Mouse (Mus musculus): ENCODE measurements around the gene Sgms2. TPM values are rescaled to one million over a fixed set of nuclear protein-coding genes. Genes with fewer than 3 reads are reported as not detected.
A peak's percentile ranks its signal among the peaks of the same experiment; 100 is the strongest.

Gene Sgms2
- total and polyA plus RNA-seq, 3 experiments = 0.92 to 2.5 (median 1.4) TPM

DNA sequence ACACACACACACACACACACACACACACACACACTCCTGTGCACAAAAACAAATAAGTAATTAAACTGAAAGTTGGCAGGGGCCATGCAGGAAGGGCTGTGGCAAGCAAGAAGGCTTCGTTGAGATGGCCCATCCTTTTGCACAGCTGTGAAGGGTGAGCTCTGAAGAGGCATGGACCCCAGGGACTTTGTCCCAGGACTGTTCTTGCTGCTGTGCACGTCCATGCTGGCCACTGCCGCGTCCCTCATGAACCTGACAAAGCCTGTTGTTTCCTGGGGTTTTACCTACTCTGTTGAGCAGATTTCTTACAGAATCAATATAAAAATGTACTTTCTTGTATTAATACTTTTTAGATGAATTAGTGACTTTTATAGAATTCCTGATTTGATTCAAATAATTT is 199.3 kb downstream of the Sgms2 start:
- Histone ChIP-seq H3K4me3 (no peak overlapping the region), H3K9ac (ENCODE audit: low read depth, low read length) (no peak overlapping the region), H3K79me2 (replicated peaks; ENCODE audit: control insufficient read depth, insufficient read depth, low read length) (no peaks in the 10 kb centered on the region), H3K27me3 (ENCODE audit: control insufficient read depth, insufficient read depth, low read length) (no peaks in the 10 kb centered on the region), H3K4me1 (ENCODE audit: control insufficient read depth, insufficient read depth, low read length) (no peaks in the 10 kb centered on the region), H3K36me3 (ENCODE audit: control insufficient read depth, insufficient read depth, low read length) (no peaks in the 10 kb centered on the region; the same call in 1 of the 2 replicates), H3K27ac (no peak overlapping the region)
- TF ChIP-seq CTCF (IDR thresholded peaks at IDR 0.05) = no peak
- TF ChIP-seq EP300 (IDR thresholded peaks at IDR 0.05; ENCODE audit: insufficient read depth, low read depth, low read length) = no peak
- no peak for TF ChIP-seq POLR2A (IDR thresholded peaks at IDR 0.05; ENCODE audit: insufficient read depth, low read depth, low read length)
- DNase-seq = no peak
- 82% methylated on average over 4 of the region's 4 CpGs for WGBS
- intact Hi-C loops (cut with DNase I) = no loop called here

DNA sequence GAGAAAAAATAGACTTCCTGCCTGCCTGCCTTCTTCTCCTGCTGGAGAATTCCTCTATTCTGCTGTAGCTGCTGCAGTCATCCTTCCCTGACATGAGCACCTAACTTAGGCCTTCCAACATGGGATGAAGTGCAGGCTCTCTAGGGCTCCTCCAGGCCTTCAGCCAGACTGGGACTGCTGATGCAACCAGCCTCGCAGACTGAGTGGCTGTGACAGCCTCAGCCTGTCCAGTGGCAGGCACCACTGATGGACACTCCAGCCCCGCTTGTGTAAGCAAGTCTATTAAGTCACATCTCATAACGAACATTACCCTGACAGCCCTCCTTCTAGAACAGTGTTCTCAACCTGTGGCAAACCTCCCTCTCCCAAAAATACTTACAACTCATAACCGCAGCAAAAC is 217.1 kb downstream of the Sgms2 start:
- 83% methylated on average over 4 of the region's 4 CpGs for WGBS
- H3K27me3 ChIP-seq (ENCODE audit: control insufficient read depth, insufficient read depth, low read length) = no peaks in the 10 kb centered on the region
- TF ChIP-seq EP300 (IDR thresholded peaks at IDR 0.05; ENCODE audit: insufficient read depth, low read depth, low read length) (no peak), POLR2A (IDR thresholded peaks at IDR 0.05; ENCODE audit: insufficient read depth, low read depth, low read length) (no peak), CTCF (IDR thresholded peaks at IDR 0.05) (no peak)
- H3K36me3 ChIP-seq (ENCODE audit: control insufficient read depth, insufficient read depth, low read length) = peaks cover 10% of the 10 kb centered on the region
- peaks cover 2% of the 10 kb centered on the region; the same call in 1 of the 2 replicates for H3K79me2 ChIP-seq (replicated peaks; ENCODE audit: control insufficient read depth, insufficient read depth, low read length)
- no peak for DNase-seq
- no peak overlapping the region for H3K4me3 ChIP-seq
- no peak overlapping the region for H3K27ac ChIP-seq
- peaks cover 1% of the 10 kb centered on the region for H3K4me1 ChIP-seq (ENCODE audit: control insufficient read depth, insufficient read depth, low read length)
- intact Hi-C loops (cut with DNase I) = loop anchor here (10.0 kb wide), 1 partner anchor 1549 kb away; no protein-coding TSS in a partner anchor
- no peak overlapping the region for H3K9ac ChIP-seq (ENCODE audit: low read depth, low read length)

GRCm38 (mm10) chr3:131272374-131273100 is 218.7 kb downstream of the Sgms2 start:
- peaks cover 11% of the 10 kb centered on the region for H3K36me3 ChIP-seq (ENCODE audit: control insufficient read depth, insufficient read depth, low read length)
- peaks cover 2% of the 10 kb centered on the region; the same call in 1 of the 2 replicates for H3K79me2 ChIP-seq (replicated peaks; ENCODE audit: control insufficient read depth, insufficient read depth, low read length)
- H3K27ac ChIP-seq = peak overlapping the region; percentile 90
- intact Hi-C loops (cut with DNase I) = loop anchor here (1.0 to 10.0 kb wide), 2 partner anchors 30 to 1548 kb away; no protein-coding TSS in a partner anchor
- H3K9ac ChIP-seq (ENCODE audit: low read depth, low read length) = peak overlapping the region; percentile 35
- TF ChIP-seq CTCF (IDR thresholded peaks at IDR 0.05) (no peak), POLR2A (IDR thresholded peaks at IDR 0.05; ENCODE audit: insufficient read depth, low read depth, low read length) (no peak), EP300 (IDR thresholded peaks at IDR 0.05; ENCODE audit: insufficient read depth, low read depth, low read length) (no peak)
- 14% methylated on average over 10 of the region's 10 CpGs for WGBS
- no peaks in the 10 kb centered on the region for H3K27me3 ChIP-seq (ENCODE audit: control insufficient read depth, insufficient read depth, low read length)
- DNase-seq = no peak
- peak overlapping the region; percentile 98 for H3K4me3 ChIP-seq
- peaks cover 1% of the 10 kb centered on the region for H3K4me1 ChIP-seq (ENCODE audit: control insufficient read depth, insufficient read depth, low read length)

- no peaks in the 10 kb centered on the region for H3K27me3 ChIP-seq (ENCODE audit: control insufficient read depth, insufficient read depth, low read length)
- peak within 1 kb of the TSS; percentile 98 for H3K4me3 ChIP-seq
- whole genome bisulfite sequencing = under 1% methylated on average over 54 of the region's 54 CpGs
- peaks cover 2% of the 10 kb centered on the region; the same call in 1 of the 2 replicates for H3K79me2 ChIP-seq (replicated peaks; ENCODE audit: control insufficient read depth, insufficient read depth, low read length)
- TF ChIP-seq POLR2A (IDR thresholded peaks at IDR 0.05; ENCODE audit: insufficient read depth, low read depth, low read length) = peak; percentile 88
- TF ChIP-seq EP300 (IDR thresholded peaks at IDR 0.05; ENCODE audit: insufficient read depth, low read depth, low read length) = no peak
- H3K36me3 ChIP-seq (ENCODE audit: control insufficient read depth, insufficient read depth, low read length) = peaks cover 18% of the 10 kb centered on the region
- intact Hi-C loops (cut with DNase I) = loop anchor here (1.0 to 10.0 kb wide), 2 partner anchors 31 to 1547 kb away; no protein-coding TSS in a partner anchor
- peak; percentile 90 to 91 for DNase-seq
- H3K9ac ChIP-seq (ENCODE audit: low read depth, low read length) = peak within 1 kb of the TSS; percentile 89
- peaks cover 6% of the 10 kb centered on the region for H3K4me1 ChIP-seq (ENCODE audit: control insufficient read depth, insufficient read depth, low read length)
- peak within 1 kb of the TSS; percentile 90 for H3K27ac ChIP-seq
Observed at GRCm38 (mm10) chr3:131271559-131272373, 219.4 kb downstream of the Sgms2 start, which contains the start of gene Hadh. TSS of gene Hadh (minus strand) at chr3:131272101.

DNA sequence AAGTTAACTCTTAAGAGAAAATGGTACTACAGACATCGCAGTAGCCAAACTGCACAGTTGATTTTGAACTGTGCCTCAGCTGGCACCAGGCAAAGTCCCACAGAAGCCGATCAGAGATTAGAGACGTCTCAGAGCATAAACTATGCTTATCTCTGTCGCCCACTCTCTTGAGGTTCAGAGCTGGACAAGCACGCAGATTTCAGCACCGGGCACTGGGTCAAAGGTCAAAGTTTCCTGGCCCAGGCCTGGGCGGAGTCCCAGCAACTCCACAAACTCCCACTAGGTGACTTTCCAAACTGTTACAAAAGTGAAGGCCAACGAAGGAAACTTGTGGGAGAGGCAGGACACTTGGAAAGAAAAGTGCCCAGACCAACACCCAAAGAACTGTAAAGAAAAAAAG is 220.1 kb downstream of the Sgms2 start:
- Histone ChIP-seq H3K27me3 (ENCODE audit: control insufficient read depth, insufficient read depth, low read length) (no peaks in the 10 kb centered on the region), H3K4me3 (peak overlapping the region; percentile 98), H3K36me3 (ENCODE audit: control insufficient read depth, insufficient read depth, low read length) (peaks cover 22% of the 10 kb centered on the region), H3K79me2 (replicated peaks; ENCODE audit: control insufficient read depth, insufficient read depth, low read length) (peaks cover 2% of the 10 kb centered on the region; the same call in 1 of the 2 replicates), H3K4me1 (ENCODE audit: control insufficient read depth, insufficient read depth, low read length) (peaks cover 6% of the 10 kb centered on the region), H3K9ac (ENCODE audit: low read depth, low read length) (peak overlapping the region; percentile 66), H3K27ac (peak overlapping the region; percentile 90)
- peak; percentile 66 to 70 for DNase-seq
- TF ChIP-seq EP300 (IDR thresholded peaks at IDR 0.05; ENCODE audit: insufficient read depth, low read depth, low read length) = 0 out of 2 replicates have a peak, but pooled peaks have one; percentile 15
- TF ChIP-seq POLR2A (IDR thresholded peaks at IDR 0.05; ENCODE audit: insufficient read depth, low read depth, low read length) = no peak
- TF ChIP-seq CTCF (IDR thresholded peaks at IDR 0.05) = peak; percentile 64
- intact Hi-C loops (cut with DNase I) = loop anchor here (10.0 kb wide), 1 partner anchor 1546 kb away; no protein-coding TSS in a partner anchor
- 4% methylated on average over 8 of the region's 8 CpGs for WGBS

Measured in heart, adult 2 months (tissue).